Mouse (Mus musculus) heart, embryonic 11.5 days (tissue): Measurements from ENCODE around the gene Tmod2. TPM values are rescaled to one million over a fixed set of nuclear protein-coding genes. Genes with fewer than 3 reads are reported as not detected.

ENCODE experiments used
- ATAC-seq: fragments of 200-750 bp; cut with Nextera tagmentation; replicated peaks from 2 replicates; pipeline ENCODE4 v1.8.0; 2017; ENCODE audit warnings: moderate library complexity; ENCODE audit not compliant: insufficient number of reproducible peaks, low FRiP score, low TSS enrichment
- H3K27ac ChIP-seq: fragments of 300-500 bp; sonication (generic); 2 replicates; pipeline ENCODE4 v1.5.1; 2014; ENCODE audit warnings: mild to moderate bottlenecking, low read depth, low read length
- H3K27me3 ChIP-seq: fragments of 300-500 bp; sonication (generic); 2 replicates; pipeline ENCODE4 v1.6.1; 2014; ENCODE audit warnings: mild to moderate bottlenecking, low read length, mixed read lengths; ENCODE audit not compliant: control insufficient read depth, insufficient read depth
- H3K36me3 ChIP-seq: fragments of 300-500 bp; sonication (generic); 2 replicates; pipeline ENCODE4 v1.6.1; 2014; ENCODE audit warnings: mild to moderate bottlenecking, low read length, moderate library complexity, mixed read lengths; ENCODE audit not compliant: control insufficient read depth, insufficient read depth
- H3K4me1 ChIP-seq: fragments of 300-500 bp; sonication (generic); 2 replicates; pipeline ENCODE4 v1.6.1; 2014; ENCODE audit warnings: low read length; ENCODE audit not compliant: control insufficient read depth, insufficient read depth
- H3K4me2 ChIP-seq: fragments of 300-500 bp; sonication (generic); 2 replicates; pipeline ENCODE4 v1.6.1; 2014; ENCODE audit warnings: mild to moderate bottlenecking, moderate library complexity
- H3K4me3 ChIP-seq: fragments of 300-500 bp; sonication (generic); 2 replicates; pipeline ENCODE4 v1.5.1; 2014; ENCODE audit warnings: low read depth, low read length
- H3K9ac ChIP-seq: fragments of 300-500 bp; sonication (generic); 2 replicates; pipeline ENCODE4 v1.6.1; 2014; ENCODE audit warnings: mild to moderate bottlenecking, low read depth, low read length, moderate library complexity
- H3K9me3 ChIP-seq: fragments of 300-500 bp; sonication (generic); replicated peaks from 2 replicates; pipeline ENCODE4 v1.6.1; 2016; ENCODE audit warnings: low read length; ENCODE audit not compliant: control insufficient read depth
- WGBS: fragments of 180-500 bp; shearing (Covaris S2); extraction: QIAGEN DNeasy Blood & Tissue Kit; methylation state at CpG from one replicate; pipeline ENCODE4 v1.1.7; 2014; ENCODE audit not compliant: insufficient replicate concordance; 5-methylcytosine and 5-hydroxymethylcytosine counted together
- polyA plus RNA-seq: library from polyadenylated mRNA; unstranded; fragments of >200 nt; fragmentation: Nextera tagmentation; extraction: Ambion mirVana; gene quantifications from 2 replicates; pipeline ENCODE4 v1.2.1, GENCODE M21; 2014

Tmod2 gene
- polyA plus RNA-seq, 1 experiment from 2014 or later: 5.9 TPM

GRCm38 (mm10) chr9:75529358-75529757 is 81.8 kb downstream of the Tmod2 start:
- peaks cover 3% of the 10 kb centered on the region; the same call in 1 of the 2 replicates for H3K4me1 ChIP-seq
- ATAC-seq: no peak
- no peak overlapping the region for H3K27ac ChIP-seq
- no peaks in the 10 kb centered on the region for H3K27me3 ChIP-seq
- no peak overlapping the region for H3K4me3 ChIP-seq
- WGBS: 83% methylated on average over 5 of the region's 5 CpGs
- no peak overlapping the region for H3K9ac ChIP-seq
- peaks cover 3% of the 10 kb centered on the region; the same call in 1 of the 2 replicates for H3K36me3 ChIP-seq
- no peaks in the 10 kb centered on the region for H3K9me3 ChIP-seq
- H3K4me2 ChIP-seq: no peak overlapping the region

GRCm38 (mm10) chr9:75528096-75528495 is 83.0 kb downstream of the Tmod2 start:
- no peaks in the 10 kb centered on the region for H3K9me3 ChIP-seq
- ATAC-seq: no peak
- H3K27ac ChIP-seq: no peak overlapping the region
- no peak overlapping the region for H3K4me3 ChIP-seq
- no peaks in the 10 kb centered on the region for H3K27me3 ChIP-seq
- 97% methylated on average over 9 of the region's 9 CpGs for WGBS
- H3K4me2 ChIP-seq: no peak overlapping the region
- peaks cover 3% of the 10 kb centered on the region; the same call in 1 of the 2 replicates for H3K36me3 ChIP-seq
- no peak overlapping the region for H3K9ac ChIP-seq
- H3K4me1 ChIP-seq: peaks cover 3% of the 10 kb centered on the region; the same call in 1 of the 2 replicates

- peak; percentile 79 for ATAC-seq
- no peaks in the 10 kb centered on the region for H3K9me3 ChIP-seq
- 62% methylated on average over 13 of the region's 13 CpGs for WGBS
- no peak overlapping the region for H3K4me3 ChIP-seq
- no peaks in the 10 kb centered on the region for H3K27me3 ChIP-seq
- peaks cover 3% of the 10 kb centered on the region; the same call in 1 of the 2 replicates for H3K4me1 ChIP-seq
- H3K36me3 ChIP-seq: peaks cover 3% of the 10 kb centered on the region; the same call in 1 of the 2 replicates
- H3K4me2 ChIP-seq: no peak overlapping the region
- peak overlapping the region; percentile 54 for H3K27ac ChIP-seq
- no peak overlapping the region for H3K9ac ChIP-seq
Observed at GRCm38 (mm10) chr9:75527368-75528059, 83.6 kb downstream of the Tmod2 start.

- Histone ChIP-seq H3K4me3 (no peak overlapping the region), H3K27me3 (no peaks in the 10 kb centered on the region), H3K9ac (no peak overlapping the region), H3K27ac (no peak overlapping the region), H3K4me2 (no peak overlapping the region), H3K4me1 (peaks cover 3% of the 10 kb centered on the region; the same call in 1 of the 2 replicates), H3K9me3 (no peaks in the 10 kb centered on the region), H3K36me3 (no peaks in the 10 kb centered on the region)
- 74% methylated on average over 6 of the region's 6 CpGs for WGBS
- no peak for ATAC-seq
Observed at GRCm38 (mm10) chr9:75523646-75524045, 87.5 kb downstream of the Tmod2 start.

GRCm38 (mm10) chr9:75522217-75522616 is 88.9 kb downstream of the Tmod2 start:
- 70% methylated on average over 2 of the region's 2 CpGs for WGBS

GRCm38 (mm10) chr9:75521788-75522187 is 89.3 kb downstream of the Tmod2 start:
- no peak overlapping the region for H3K27ac ChIP-seq
- no peak overlapping the region for H3K4me2 ChIP-seq
- H3K27me3 ChIP-seq: no peaks in the 10 kb centered on the region
- no peak for ATAC-seq
- H3K9me3 ChIP-seq: no peaks in the 10 kb centered on the region
- no peak overlapping the region for H3K9ac ChIP-seq
- H3K4me1 ChIP-seq: no peaks in the 10 kb centered on the region
- no peaks in the 10 kb centered on the region for H3K36me3 ChIP-seq
- WGBS: 50% methylated on average over 4 of the region's 4 CpGs
- no peak overlapping the region for H3K4me3 ChIP-seq

More at GRCm38 (mm10) chr9:75522217-75522616, 88.9 kb downstream of the Tmod2 start:
- Histone ChIP-seq H3K27me3 (no peaks in the 10 kb centered on the region), H3K4me1 (no peaks in the 10 kb centered on the region; the same call in 1 of the 2 replicates), H3K9ac (no peak overlapping the region), H3K9me3 (no peaks in the 10 kb centered on the region), H3K4me2 (no peak overlapping the region), H3K36me3 (no peaks in the 10 kb centered on the region), H3K4me3 (no peak overlapping the region), H3K27ac (no peak overlapping the region)
- no peak for ATAC-seq

- 93% methylated on average over 8 of the region's 8 CpGs for WGBS
- Histone ChIP-seq H3K27ac (no peak overlapping the region), H3K4me1 (no peaks in the 10 kb centered on the region), H3K4me3 (no peak overlapping the region), H3K36me3 (no peaks in the 10 kb centered on the region), H3K27me3 (no peaks in the 10 kb centered on the region), H3K9me3 (no peaks in the 10 kb centered on the region), H3K4me2 (no peak overlapping the region), H3K9ac (no peak overlapping the region)
- ATAC-seq: no peak
Observed at GRCm38 (mm10) chr9:75520940-75521339, 90.2 kb downstream of the Tmod2 start.

- Histone ChIP-seq H3K9ac (no peak overlapping the region), H3K27me3 (no peaks in the 10 kb centered on the region), H3K4me3 (no peak overlapping the region), H3K27ac (no peak overlapping the region), H3K4me1 (no peaks in the 10 kb centered on the region), H3K9me3 (no peaks in the 10 kb centered on the region), H3K36me3 (peaks cover 15% of the 10 kb centered on the region), H3K4me2 (no peak overlapping the region)
- WGBS: 80% methylated on average over 3 of the region's 3 CpGs
- ATAC-seq: no peak
Observed at GRCm38 (mm10) chr9:75517751-75518150, 93.4 kb downstream of the Tmod2 start.
